ENCODE assay signal across 8 mouse cellular contexts in genomic region chr15:101260387-101260786, GRCm38 (mm10). TPM values are rescaled to one million over a fixed set of nuclear protein-coding genes. Genes with fewer than 3 reads are reported as not detected.
DNase-seq lines count a peak whose midpoint lies in the region; ATAC-seq and TF ChIP-seq lines count a peak whose summit lies in the region.

No protein-coding gene starts in this region.

- H3K9ac ChIP-seq in intestine, postnatal 0 days (ENCODE audit: low read depth, low read length) = no peak overlapping the region

- no peak overlapping the region for H3K4me3 ChIP-seq in intestine, postnatal 0 days (ENCODE audit: low read depth, low read length)

- no peaks in the 10 kb centered on the region for H3K9me3 ChIP-seq in intestine, postnatal 0 days (ENCODE audit: control insufficient read depth)

- no peak for TF ChIP-seq CTCF in intestine, postnatal 0 days (IDR thresholded peaks at IDR 0.05; ENCODE audit: low read depth)

- no peaks in the 10 kb centered on the region for H3K36me3 ChIP-seq in intestine, postnatal 0 days (ENCODE audit: control insufficient read depth, insufficient read depth)

- 51% methylated on average over 10 of the region's 10 CpGs for WGBS in intestine, postnatal 0 days

- no peaks in the 10 kb centered on the region for H3K27me3 ChIP-seq in intestine, postnatal 0 days (replicated peaks; ENCODE audit: control insufficient read depth, insufficient read depth, low read length)

- peak overlapping the region; percentile 24; the same call in 1 of the 2 replicates for H3K27ac ChIP-seq in intestine, postnatal 0 days (ENCODE audit: low read depth, low read length)

- ATAC-seq in intestine, postnatal 0 days = no peak

- peak; percentile 42 to 55 for DNase-seq in cerebellum, postnatal 25 days
- DNase-seq in cerebellum, postnatal 4 days (ENCODE audit: low spot score in 2 of 2) = no peak
- peak; percentile 80 for DNase-seq in gastrocnemius, postnatal 10 days
- peak; percentile 86 for DNase-seq in lung, postnatal 10 days
- DNase-seq in right cerebral cortex, adult 18-20 months = no peak
- DNase-seq in thymus, postnatal 10 days (ENCODE audit: low spot score in 2 of 2) = no peak
- DNase-seq in Muller cell, postnatal 12 days (ENCODE audit: inconsistent ontology term) = no peak

- no peak overlapping the region for H3K4me2 ChIP-seq in intestine, postnatal 0 days (replicated peaks; ENCODE audit: low read depth)

- no peaks in the 10 kb centered on the region; the same call in 1 of the 2 replicates for H3K4me1 ChIP-seq in intestine, postnatal 0 days (replicated peaks; ENCODE audit: control insufficient read depth, insufficient read depth, low read length)

RNA-seq across cellular contexts. Expression of gene Nr4a1, which starts 6.3 kb away (rescaled TPM):
- total RNA-seq in gastrocnemius, postnatal 10 days (2021) = 10 to 100 TPM; 22.5 to 23.1 TPM
- polyA plus RNA-seq in intestine, postnatal 0 days (2015; fragmentation: Nextera tagmentation; extraction: Ambion mirVana) = 5.9 and 10.0 TPM in 2 replicates

RNA-seq across cellular contexts. Expression of gene Atg101, which starts 23.7 kb away (rescaled TPM):
- 10 to 100 TPM; 24.4 to 27.2 TPM for total RNA-seq in gastrocnemius, postnatal 10 days (2021)
- 46.5 and 50.9 TPM in 2 replicates for polyA plus RNA-seq in intestine, postnatal 0 days (2015; fragmentation: Nextera tagmentation; extraction: Ambion mirVana)

RNA-seq across cellular contexts. Expression of gene 6030408B16Rik, which starts 32.6 kb away (rescaled TPM):
- total RNA-seq in gastrocnemius, postnatal 10 days (2021) = under 1 TPM; 0.54 to 0.77 TPM
- 0.48 and 0.77 TPM in 2 replicates for polyA plus RNA-seq in intestine, postnatal 0 days (2015; fragmentation: Nextera tagmentation; extraction: Ambion mirVana)

RNA-seq across cellular contexts. Expression of gene Grasp, which starts 36.4 kb away (rescaled TPM):
- total RNA-seq in gastrocnemius, postnatal 10 days (2021) = 10 to 100 TPM in 1 of 2 experiments, 1 to 10 TPM in 1; 9.0 to 11.5 TPM
- polyA plus RNA-seq in intestine, postnatal 0 days (2015; fragmentation: Nextera tagmentation; extraction: Ambion mirVana) = 1.7 and 2.0 TPM in 2 replicates

Comparison
In these comparisons a context has a peak if more than half of its experiments do, and no peak if none do; other contexts are left out.
1. DNase-seq: peak in cerebellum, postnatal 25 days (2 of 2), gastrocnemius, postnatal 10 days (single experiment) and lung, postnatal 10 days (single experiment); none in cerebellum, postnatal 4 days (0 of 2), right cerebral cortex, adult 18-20 months (single experiment), thymus, postnatal 10 days (0 of 2) and Muller cell, postnatal 12 days (single experiment).